Mouse (Mus musculus): ENCODE results near the gene Fam53b. TPM values are rescaled to one million over a fixed set of nuclear protein-coding genes. Genes with fewer than 3 reads are reported as not detected.

Fam53b gene
- polyA plus RNA-seq, 1 experiment = 79.4 TPM

DNA sequence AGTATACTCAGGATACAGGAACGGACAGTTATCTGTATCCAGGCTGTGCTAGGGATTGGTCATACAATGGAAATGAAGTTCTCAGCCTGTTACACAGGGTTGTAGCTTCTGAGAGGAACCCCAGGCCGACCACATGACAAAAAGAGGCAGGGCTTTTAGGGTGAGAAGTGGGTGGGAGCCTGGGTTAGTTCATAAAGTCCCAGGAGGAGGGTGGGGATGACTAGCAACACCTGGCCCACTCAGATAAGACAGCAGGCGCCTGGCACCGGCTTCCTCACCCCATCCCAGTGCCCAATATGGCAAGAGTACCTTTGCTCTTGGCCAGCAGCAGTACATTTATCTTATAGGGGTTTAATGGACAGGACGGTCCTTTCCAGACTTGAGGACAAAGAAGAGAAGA lies 41.2 kb downstream of the Fam53b start:
- 75% methylated on average over 5 of the region's 5 CpGs for WGBS
- Histone ChIP-seq H3K4me1 (ENCODE audit: control insufficient read depth, insufficient read depth, low read length) (peaks cover 30% of the 10 kb centered on the region), H3K4me3 (replicated peaks; ENCODE audit: extremely low read depth, low read depth, low read length) (no peak overlapping the region)
- no peak for DNase-seq
- TF ChIP-seq POLR2A (IDR thresholded peaks at IDR 0.05; ENCODE audit: borderline replicate concordance, extremely low read depth, low read depth, low read length) (no peak), CTCF (IDR thresholded peaks at IDR 0.05; ENCODE audit: insufficient read depth, low read length) (no peak)

DNA sequence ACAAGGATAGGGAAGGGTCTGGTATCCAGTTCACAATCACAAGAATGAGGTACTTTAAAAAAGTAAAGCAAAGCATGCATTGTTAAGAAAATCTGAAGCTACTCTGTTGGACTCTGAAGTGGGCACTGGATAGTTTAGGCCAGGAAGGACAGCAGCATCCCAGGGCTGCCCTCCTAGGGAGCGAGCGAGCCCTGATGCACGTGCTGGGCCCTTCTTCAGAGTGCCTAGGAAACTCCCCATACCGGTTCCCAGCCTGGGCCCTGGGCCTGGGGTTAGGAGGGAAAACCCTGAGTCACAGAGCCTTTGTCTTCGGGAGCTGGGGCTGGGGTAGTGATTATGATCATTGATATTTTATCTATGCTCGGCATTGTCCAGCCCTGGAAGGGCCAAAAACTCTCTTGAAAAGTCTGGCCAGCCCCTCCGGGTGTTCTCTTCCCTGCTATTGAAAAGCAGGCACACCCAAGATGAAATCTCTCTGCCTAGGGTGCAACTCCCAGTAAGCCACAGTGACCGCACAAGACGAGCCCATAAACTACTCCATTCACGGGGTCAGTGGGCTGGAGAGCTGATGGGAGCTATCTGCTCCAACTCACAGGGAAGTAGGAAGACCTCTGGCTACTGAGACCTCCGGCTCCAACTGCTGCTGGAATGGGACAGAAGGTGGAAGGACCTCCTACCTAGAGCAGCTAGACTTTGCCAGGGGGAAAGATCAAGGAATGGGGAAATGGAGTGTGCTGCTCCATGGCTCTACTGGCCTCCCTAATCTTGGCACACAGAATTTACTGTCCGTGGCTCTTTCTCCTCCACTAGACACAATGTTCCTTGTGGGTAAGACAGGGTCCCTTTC lies 45.0 kb downstream of the Fam53b start:
- no peak for DNase-seq
- Histone ChIP-seq H3K4me3 (replicated peaks; ENCODE audit: extremely low read depth, low read depth, low read length) (no peak overlapping the region), H3K4me1 (ENCODE audit: control insufficient read depth, insufficient read depth, low read length) (peaks cover 27% of the 10 kb centered on the region)
- no peak for TF ChIP-seq CTCF (IDR thresholded peaks at IDR 0.05; ENCODE audit: insufficient read depth, low read length)
- no peak for TF ChIP-seq POLR2A (IDR thresholded peaks at IDR 0.05; ENCODE audit: borderline replicate concordance, extremely low read depth, low read depth, low read length)
- 58% methylated on average over 12 of the region's 12 CpGs for WGBS

DNA sequence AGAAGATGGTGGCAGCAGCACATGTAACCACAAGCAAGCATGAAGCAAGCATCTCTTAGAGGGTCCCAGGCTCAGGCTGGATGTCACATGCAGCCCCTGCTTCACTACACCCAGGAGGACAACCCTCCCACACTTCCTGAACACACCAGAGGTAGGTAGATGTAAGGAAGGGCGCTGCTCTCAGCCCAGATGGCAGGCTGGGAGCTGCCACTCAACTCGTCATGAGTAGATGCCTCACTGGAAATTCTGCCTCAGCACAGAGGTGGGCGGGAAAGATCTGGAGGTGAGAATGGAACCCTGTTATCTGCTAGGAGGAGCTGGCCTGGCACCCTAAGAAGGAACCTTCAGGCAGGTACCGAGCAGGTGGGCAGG lies 45.7 kb downstream of the Fam53b start:
- 69% methylated on average over 4 of the region's 4 CpGs for WGBS
- H3K4me3 ChIP-seq (replicated peaks; ENCODE audit: extremely low read depth, low read depth, low read length) = no peak overlapping the region
- peaks cover 29% of the 10 kb centered on the region for H3K4me1 ChIP-seq (ENCODE audit: control insufficient read depth, insufficient read depth, low read length)
- TF ChIP-seq POLR2A (IDR thresholded peaks at IDR 0.05; ENCODE audit: borderline replicate concordance, extremely low read depth, low read depth, low read length) = no peak
- TF ChIP-seq CTCF (IDR thresholded peaks at IDR 0.05; ENCODE audit: insufficient read depth, low read length) = no peak
- DNase-seq = no peak

DNA sequence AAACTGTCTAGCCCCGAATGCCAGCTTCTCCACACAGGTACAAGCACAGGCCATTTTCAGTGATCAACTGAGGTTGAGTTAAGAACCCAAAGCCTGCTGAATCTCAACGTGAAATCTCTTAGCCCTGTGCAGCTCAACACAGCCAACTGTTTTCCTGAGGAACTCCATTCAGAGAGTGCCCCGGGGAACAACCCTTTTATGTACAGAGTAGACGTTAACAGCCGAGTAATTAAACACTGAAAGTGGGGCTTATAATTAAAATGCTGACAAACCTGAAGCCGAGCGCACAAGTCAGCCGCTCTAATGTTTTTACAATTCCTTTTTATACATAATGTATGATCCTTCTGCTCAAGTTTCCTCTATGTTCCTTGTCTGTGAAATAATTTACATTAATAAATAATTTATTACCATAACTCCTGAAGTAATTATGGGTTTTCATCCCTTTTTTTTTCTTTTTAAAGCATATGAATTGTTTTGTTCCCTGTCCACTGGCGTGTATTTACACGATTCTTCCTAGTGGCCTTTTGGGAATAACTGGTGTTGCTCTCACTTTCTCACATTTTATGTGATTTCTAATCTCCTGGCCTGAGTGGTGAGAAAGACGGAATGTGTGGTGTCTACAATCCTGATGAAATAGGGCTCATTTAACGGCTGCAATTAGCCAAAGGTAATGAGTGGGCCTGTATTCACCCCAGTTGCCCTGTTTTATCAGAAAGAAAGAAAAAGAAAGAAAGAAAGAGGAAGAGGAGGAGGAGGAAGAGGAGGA lies 46.3 kb downstream of the Fam53b start:
- H3K4me3 ChIP-seq (replicated peaks; ENCODE audit: extremely low read depth, low read depth, low read length) = no peak overlapping the region
- peaks cover 30% of the 10 kb centered on the region for H3K4me1 ChIP-seq (ENCODE audit: control insufficient read depth, insufficient read depth, low read length)
- TF ChIP-seq POLR2A (IDR thresholded peaks at IDR 0.05; ENCODE audit: borderline replicate concordance, extremely low read depth, low read depth, low read length) (no peak), CTCF (IDR thresholded peaks at IDR 0.05; ENCODE audit: insufficient read depth, low read length) (no peak)
- DNase-seq = no peak
- WGBS = 74% methylated on average over 12 of the region's 12 CpGs

DNA sequence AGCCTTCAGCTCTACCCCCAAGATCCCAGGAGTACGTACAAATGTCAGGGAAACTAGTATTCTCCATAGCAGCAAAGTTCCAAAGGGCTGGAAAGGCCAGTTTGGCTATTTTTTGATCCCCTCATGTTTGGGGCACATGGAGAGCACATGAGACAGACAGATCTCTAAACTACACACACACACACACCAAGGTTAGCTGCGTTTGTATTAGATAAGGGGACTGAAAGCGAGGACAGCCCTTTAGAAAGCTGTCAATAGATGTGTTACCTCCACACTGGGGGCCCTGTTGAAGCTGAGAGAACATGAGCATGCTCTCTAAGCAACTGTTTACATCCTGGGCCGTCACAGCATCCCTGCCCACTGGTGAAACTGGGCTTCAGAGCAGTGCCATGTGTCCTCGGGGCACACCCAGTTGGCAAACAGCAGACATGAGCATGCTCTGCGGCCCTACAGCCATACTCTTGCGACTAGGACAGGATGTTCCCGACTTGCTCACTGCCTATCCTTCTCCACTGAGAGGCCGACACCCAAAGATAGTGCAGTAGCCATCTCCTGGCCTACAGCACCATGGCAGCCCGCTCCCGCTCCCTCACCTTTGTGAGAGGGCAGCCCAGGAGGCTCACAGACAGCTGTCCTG lies 47.3 kb downstream of the Fam53b start:
- DNase-seq = peak; percentile 51
- peaks cover 30% of the 10 kb centered on the region for H3K4me1 ChIP-seq (ENCODE audit: control insufficient read depth, insufficient read depth, low read length)

DNA sequence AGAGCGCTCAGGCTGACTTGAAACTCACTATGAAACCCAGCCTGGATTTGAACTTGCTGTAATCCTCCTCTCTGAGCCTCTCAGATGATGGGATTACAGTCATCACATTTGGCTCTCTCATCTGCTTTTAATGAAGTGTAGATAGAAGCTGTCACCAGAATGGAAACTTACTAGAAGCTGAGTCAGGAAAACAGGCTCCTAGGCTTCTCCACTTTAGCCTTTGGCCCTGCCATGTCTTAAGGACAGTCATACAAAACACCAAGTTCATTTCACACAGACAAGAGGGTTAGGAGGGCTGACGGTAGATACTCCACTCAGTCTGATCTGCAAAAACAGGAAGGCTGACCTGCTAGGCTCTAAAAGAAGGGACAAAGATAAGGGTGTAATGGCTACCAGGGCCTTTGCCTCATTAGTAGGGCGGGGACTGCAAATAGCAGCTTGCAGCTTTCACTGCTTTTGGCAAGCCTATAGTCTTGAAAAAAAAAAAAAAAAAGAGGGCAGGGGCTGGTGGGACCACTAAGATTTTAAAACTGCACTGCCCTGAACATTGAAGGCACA lies 48.0 kb downstream of the Fam53b start:
- Histone ChIP-seq H3K4me1 (ENCODE audit: control insufficient read depth, insufficient read depth, low read length) (peaks cover 30% of the 10 kb centered on the region), H3K4me3 (replicated peaks; ENCODE audit: extremely low read depth, low read depth, low read length) (no peak overlapping the region)
- TF ChIP-seq POLR2A (IDR thresholded peaks at IDR 0.05; ENCODE audit: borderline replicate concordance, extremely low read depth, low read depth, low read length) = no peak
- TF ChIP-seq CTCF (IDR thresholded peaks at IDR 0.05; ENCODE audit: insufficient read depth, low read length) = no peak
- DNase-seq = no peak
- 68% methylated on average over 3 of the region's 3 CpGs for WGBS

More for the DNA sequence above, 47.3 kb downstream of the Fam53b start:
- no peak overlapping the region for H3K4me3 ChIP-seq (replicated peaks; ENCODE audit: extremely low read depth, low read depth, low read length)
- WGBS = 43% methylated on average over 11 of the region's 11 CpGs
- TF ChIP-seq CTCF (IDR thresholded peaks at IDR 0.05; ENCODE audit: insufficient read depth, low read length) = no peak
- TF ChIP-seq POLR2A (IDR thresholded peaks at IDR 0.05; ENCODE audit: borderline replicate concordance, extremely low read depth, low read depth, low read length) = peak; percentile 19; the same call in 1 of the 2 replicates

DNA sequence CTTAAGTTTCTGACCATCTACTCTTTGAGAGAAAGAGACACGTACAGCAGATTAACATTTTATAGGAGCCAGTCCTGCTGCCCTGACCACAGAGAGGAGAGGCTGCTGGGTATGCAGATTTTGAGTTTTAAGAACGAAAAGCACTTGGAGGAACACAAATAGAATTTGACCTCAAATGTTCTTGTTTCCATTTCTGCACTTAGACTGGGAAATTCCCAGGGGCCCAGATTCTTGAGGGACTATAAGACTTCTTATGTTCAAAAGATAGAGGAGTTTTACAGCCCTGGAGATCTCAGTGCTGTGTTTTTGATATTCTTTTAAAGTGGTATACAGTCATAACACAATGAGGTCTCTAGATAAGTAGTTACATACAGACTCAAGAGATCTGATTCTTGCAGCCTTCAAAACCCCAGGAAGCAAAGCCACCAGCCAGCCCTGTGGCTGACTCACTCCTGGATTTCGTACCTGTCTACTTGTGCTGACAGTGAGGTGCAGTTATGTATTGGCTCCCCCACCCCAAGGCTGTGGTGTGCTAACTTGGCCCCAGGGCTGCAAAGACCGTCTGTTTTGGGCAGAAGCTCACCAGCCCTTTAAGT lies 48.7 kb downstream of the Fam53b start:
- 55% methylated on average over 4 of the region's 4 CpGs for WGBS
- no peak for DNase-seq
- peaks cover 30% of the 10 kb centered on the region for H3K4me1 ChIP-seq (ENCODE audit: control insufficient read depth, insufficient read depth, low read length)
- TF ChIP-seq POLR2A (IDR thresholded peaks at IDR 0.05; ENCODE audit: borderline replicate concordance, extremely low read depth, low read depth, low read length) = no peak
- TF ChIP-seq CTCF (IDR thresholded peaks at IDR 0.05; ENCODE audit: insufficient read depth, low read length) = no peak
- H3K4me3 ChIP-seq (replicated peaks; ENCODE audit: extremely low read depth, low read depth, low read length) = no peak overlapping the region

DNA sequence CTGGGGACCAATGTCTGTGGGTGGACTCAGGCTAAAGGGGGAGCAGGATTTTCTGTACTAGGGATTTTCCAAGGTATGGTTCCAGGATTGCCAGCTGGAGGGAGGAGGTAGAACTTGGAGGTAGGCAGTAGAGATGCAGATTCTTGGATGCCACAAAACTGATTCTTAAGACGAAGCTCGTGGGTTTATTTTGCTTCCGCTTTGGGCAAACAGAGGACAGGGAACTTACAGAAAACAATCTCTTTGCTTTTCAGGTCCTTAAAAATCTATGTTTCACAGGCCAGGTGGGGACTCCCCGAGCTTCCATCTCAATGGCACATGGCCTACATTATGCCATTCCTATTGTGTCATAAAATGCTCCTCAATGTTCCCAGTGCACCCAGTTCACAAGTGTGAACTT lies 49.4 kb downstream of the Fam53b start:
- Histone ChIP-seq H3K4me1 (ENCODE audit: control insufficient read depth, insufficient read depth, low read length) (peaks cover 26% of the 10 kb centered on the region), H3K4me3 (replicated peaks; ENCODE audit: extremely low read depth, low read depth, low read length) (no peak overlapping the region)
- DNase-seq = no peak
- WGBS = 87% methylated on average over 4 of the region's 4 CpGs
- TF ChIP-seq POLR2A (IDR thresholded peaks at IDR 0.05; ENCODE audit: borderline replicate concordance, extremely low read depth, low read depth, low read length) (no peak), CTCF (IDR thresholded peaks at IDR 0.05; ENCODE audit: insufficient read depth, low read length) (no peak)

DNA sequence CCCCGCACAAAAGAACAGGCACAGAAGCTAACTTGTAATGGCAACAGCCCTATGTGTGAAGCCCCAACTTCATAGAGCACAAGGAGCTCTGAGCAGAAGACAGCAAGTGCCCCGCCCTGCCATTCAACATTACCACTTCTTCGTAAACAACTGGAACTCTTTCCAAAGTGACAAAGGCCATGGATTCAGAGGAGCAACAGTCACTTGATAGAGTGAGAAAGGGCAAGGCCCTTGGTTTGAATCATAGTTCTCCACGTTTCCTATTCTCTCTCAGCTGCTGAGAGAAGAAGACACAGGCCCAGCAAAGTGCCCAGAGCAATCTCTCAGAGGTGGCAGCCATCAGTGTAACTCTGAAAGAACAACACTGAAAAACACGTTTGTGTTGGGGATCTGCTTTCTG lies 49.8 kb downstream of the Fam53b start:
- WGBS = 65% methylated on average over 5 of the region's 5 CpGs
- no peak for TF ChIP-seq CTCF (IDR thresholded peaks at IDR 0.05; ENCODE audit: insufficient read depth, low read length)
- no peak for TF ChIP-seq POLR2A (IDR thresholded peaks at IDR 0.05; ENCODE audit: borderline replicate concordance, extremely low read depth, low read depth, low read length)
- Histone ChIP-seq H3K4me1 (ENCODE audit: control insufficient read depth, insufficient read depth, low read length) (peaks cover 22% of the 10 kb centered on the region), H3K4me3 (replicated peaks; ENCODE audit: extremely low read depth, low read depth, low read length) (no peak overlapping the region)
- DNase-seq = no peak

All from lung, adult 2 months (tissue).